Comparison of ENCODE assay signal across 12 mouse cellular contexts in the genomic region with DNA sequence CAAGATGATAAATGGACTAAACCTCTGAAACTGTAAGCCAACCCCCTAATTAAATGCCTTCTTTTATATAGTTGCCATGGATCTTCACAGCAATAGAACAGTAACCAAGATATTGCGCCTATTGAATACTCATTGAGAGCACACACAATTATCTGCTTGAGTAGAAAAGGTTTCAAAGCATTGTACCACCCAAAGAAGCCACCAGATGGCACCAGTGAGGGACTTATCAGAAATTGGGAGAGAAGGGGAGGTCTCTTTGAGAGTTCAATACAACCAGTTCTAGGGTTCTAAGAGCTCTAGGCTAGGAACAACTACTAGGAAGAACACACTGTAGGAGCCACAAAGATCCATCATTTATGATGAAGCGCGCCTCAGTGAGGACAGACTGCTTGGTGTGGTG.
DNase-seq lines count a peak whose midpoint lies in the region; ATAC-seq and TF ChIP-seq lines count a peak whose summit lies in the region.
"Had no signal": no experiment of that assay in that cellular context is flagged by ENCODE, and none has a peak within 500 bp of the region (broad histone marks: within the 10 kb centered on the region; RNA-seq: fewer than 3 reads in every experiment).

No protein-coding gene starts in this region.

- peak; percentile 32 for TF ChIP-seq CTCF in heart, adult 2 months (IDR thresholded peaks at IDR 0.05)
- peak; percentile 40 for TF ChIP-seq CTCF in lung, postnatal 0 days (IDR thresholded peaks at IDR 0.05)

- H3K4me3 ChIP-seq in heart, adult 2 months = no peak overlapping the region
- no peak overlapping the region for H3K4me3 ChIP-seq in lung, postnatal 0 days (ENCODE audit: low read depth, low read length)
- no peak overlapping the region for H3K4me3 ChIP-seq in forebrain, embryonic 16.5 days (replicated peaks; ENCODE audit: low read length)
- no peak overlapping the region for H3K4me3 ChIP-seq in forebrain, embryonic 14.5 days (ENCODE audit: low read depth, low read length)
- H3K4me3 ChIP-seq: hindbrain, embryonic 13.5 days had no signal

- H3K4me2 ChIP-seq in lung, postnatal 0 days (replicated peaks; ENCODE audit: low read depth, low read length) = no peak overlapping the region
- H3K4me2 ChIP-seq in forebrain, embryonic 16.5 days (ENCODE audit: low read length) = no peak overlapping the region
- H3K4me2 ChIP-seq in forebrain, embryonic 14.5 days (ENCODE audit: low read length) = no peak overlapping the region
- H3K4me2 ChIP-seq: hindbrain, embryonic 13.5 days; liver, embryonic 11.5 days; midbrain, embryonic 11.5 days had no signal

- H3K27me3 ChIP-seq in heart, adult 2 months (ENCODE audit: control insufficient read depth, insufficient read depth, low read length) = no peaks in the 10 kb centered on the region
- H3K27me3 ChIP-seq in lung, postnatal 0 days (replicated peaks; ENCODE audit: insufficient read depth, low read length) = no peaks in the 10 kb centered on the region
- H3K27me3 ChIP-seq in forebrain, embryonic 16.5 days (replicated peaks; ENCODE audit: control insufficient read depth, insufficient read depth, low read length) = no peaks in the 10 kb centered on the region
- no peaks in the 10 kb centered on the region for H3K27me3 ChIP-seq in forebrain, embryonic 14.5 days (replicated peaks; ENCODE audit: control insufficient read depth, insufficient read depth, low read length)
- H3K27me3 ChIP-seq: hindbrain, embryonic 13.5 days had no signal

- H3K9ac ChIP-seq in heart, adult 2 months (ENCODE audit: low read depth, low read length) = no peak overlapping the region
- H3K9ac ChIP-seq in lung, postnatal 0 days (replicated peaks; ENCODE audit: low read depth) = no peak overlapping the region
- no peak overlapping the region for H3K9ac ChIP-seq in forebrain, embryonic 16.5 days (replicated peaks; ENCODE audit: low read depth, low read length)
- H3K9ac ChIP-seq in forebrain, embryonic 14.5 days (ENCODE audit: low read length) = no peak overlapping the region
- H3K9ac ChIP-seq: hindbrain, embryonic 13.5 days had no signal

- no peak for ATAC-seq in lung, postnatal 0 days
- no peak for ATAC-seq in forebrain, embryonic 16.5 days
- no peak for ATAC-seq in forebrain, embryonic 14.5 days

- TF ChIP-seq POLR2A in heart, adult 2 months (IDR thresholded peaks at IDR 0.05; ENCODE audit: insufficient read depth, low read depth, low read length) = no peak

- intact Hi-C loops in heart, adult 2 months (cut with DNase I) = no loop called here
- intact Hi-C loops in heart, postnatal 25 days (cut with DNase I) = no loop called here

- H3K27ac ChIP-seq in heart, adult 2 months = no peak overlapping the region
- no peak overlapping the region for H3K27ac ChIP-seq in lung, postnatal 0 days (ENCODE audit: low read length)
- H3K27ac ChIP-seq in forebrain, embryonic 16.5 days (ENCODE audit: low read length) = no peak overlapping the region
- H3K27ac ChIP-seq in forebrain, embryonic 14.5 days (ENCODE audit: low read depth, low read length) = no peak overlapping the region
- H3K27ac ChIP-seq: hindbrain, embryonic 13.5 days had no signal

- WGBS in heart, adult 2 months = 88% methylated on average over 3 of the region's 3 CpGs
- over 99% methylated on average over 3 of the region's 3 CpGs for whole genome bisulfite sequencing in lung, postnatal 0 days
- WGBS in forebrain, embryonic 16.5 days = 91% methylated on average over 3 of the region's 3 CpGs
- WGBS in forebrain, embryonic 14.5 days = 97% methylated on average over 3 of the region's 3 CpGs

- no peak for DNase-seq in heart, adult 2 months
- no peak for DNase-seq in heart, postnatal 25 days (ENCODE audit: low spot score)
- no peak for DNase-seq in lung, postnatal 0 days (ENCODE audit: low spot score)
- no peak for DNase-seq in lung, postnatal 14 days
- DNase-seq in R1 (ENCODE audit: low read depth, low spot score) = peak; percentile 61
- DNase-seq in retina, embryonic 14.5 days (ENCODE audit: low spot score) = peak; percentile 2
- no peak for DNase-seq in forebrain, embryonic 14.5 days (ENCODE audit: low spot score)
- DNase-seq: heart, adult 11 months had no signal

- TF ChIP-seq EP300 in heart, adult 2 months (IDR thresholded peaks at IDR 0.05; ENCODE audit: insufficient read depth, low read depth, low read length) = no peak
- no peak for TF ChIP-seq EP300 in lung, postnatal 0 days (IDR thresholded peaks at IDR 0.05)

- no peaks in the 10 kb centered on the region for H3K4me1 ChIP-seq in heart, adult 2 months (ENCODE audit: control insufficient read depth, insufficient read depth, low read length)
- no peaks in the 10 kb centered on the region for H3K4me1 ChIP-seq in lung, postnatal 0 days (ENCODE audit: insufficient read depth, low read depth, low read length)
- H3K4me1 ChIP-seq in forebrain, embryonic 16.5 days (replicated peaks; ENCODE audit: control insufficient read depth, insufficient read depth, low read length) = no peaks in the 10 kb centered on the region
- H3K4me1 ChIP-seq in forebrain, embryonic 14.5 days (ENCODE audit: control insufficient read depth, insufficient read depth, low read length) = no peaks in the 10 kb centered on the region
- H3K4me1 ChIP-seq: hindbrain, embryonic 13.5 days had no signal

- no peaks in the 10 kb centered on the region for H3K36me3 ChIP-seq in heart, adult 2 months (ENCODE audit: control insufficient read depth, insufficient read depth, low read length)
- H3K36me3 ChIP-seq in lung, postnatal 0 days (ENCODE audit: insufficient read depth, low read length) = no peaks in the 10 kb centered on the region
- no peaks in the 10 kb centered on the region for H3K36me3 ChIP-seq in forebrain, embryonic 16.5 days (ENCODE audit: control insufficient read depth, insufficient read depth)
- no peaks in the 10 kb centered on the region for H3K36me3 ChIP-seq in forebrain, embryonic 14.5 days (ENCODE audit: control insufficient read depth, insufficient read depth, low read length)
- H3K36me3 ChIP-seq: hindbrain, embryonic 13.5 days had no signal

- no peaks in the 10 kb centered on the region for H3K9me3 ChIP-seq in lung, postnatal 0 days (ENCODE audit: low read length)
- no peaks in the 10 kb centered on the region for H3K9me3 ChIP-seq in forebrain, embryonic 16.5 days (ENCODE audit: control insufficient read depth, low read length)
- no peaks in the 10 kb centered on the region for H3K9me3 ChIP-seq in forebrain, embryonic 14.5 days (replicated peaks; ENCODE audit: control insufficient read depth, low read length)
- H3K9me3 ChIP-seq: hindbrain, embryonic 13.5 days had no signal

- no peaks in the 10 kb centered on the region for H3K79me2 ChIP-seq in heart, adult 2 months (replicated peaks; ENCODE audit: control insufficient read depth, insufficient read depth, low read length)

Comparison
In these comparisons a context has a peak if more than half of its experiments do, and no peak if none do; other contexts are left out.
1. DNase-seq: peak in R1 (single experiment) and retina, embryonic 14.5 days (single experiment); none in heart, adult 2 months (0 of 2), heart, postnatal 25 days (single experiment), lung, postnatal 0 days (single experiment), lung, postnatal 14 days (single experiment) and forebrain, embryonic 14.5 days (single experiment).